Mouse (Mus musculus): Measurements from ENCODE around the gene Ttc16. TPM values are rescaled to one million over a fixed set of nuclear protein-coding genes. Genes with fewer than 3 reads are reported as not detected.

Ttc16 gene
- polyA plus RNA-seq, 1 experiment = 1.6 TPM

- no peak for TF ChIP-seq CTCF (IDR thresholded peaks at IDR 0.05; ENCODE audit: borderline replicate concordance, extremely low read depth, insufficient read depth, insufficient read length)
- DNase-seq (ENCODE audit: low read depth) = no peak
Observed at GRCm38 (mm10) chr2:32758503-32758902, 16.9 kb downstream of the Ttc16 start.

GRCm38 (mm10) chr2:32757056-32757845, 18.2 kb downstream of the Ttc16 start, which contains the start of gene Tor2a:
Tor2a (plus strand) TSS chr2:32757234.
- DNase-seq (ENCODE audit: low read depth) = peak; percentile 99
- TF ChIP-seq CTCF (IDR thresholded peaks at IDR 0.05; ENCODE audit: borderline replicate concordance, extremely low read depth, insufficient read depth, insufficient read length) = peak; percentile 96
- peak; percentile 66 for TF ChIP-seq POLR2A (IDR thresholded peaks at IDR 0.05; ENCODE audit: borderline replicate concordance, extremely low read depth, insufficient read depth, insufficient read length, poor library complexity, severe bottlenecking)

GRCm38 (mm10) chr2:32756674-32757055, 18.8 kb downstream of the Ttc16 start:
- TF ChIP-seq POLR2A (IDR thresholded peaks at IDR 0.05; ENCODE audit: borderline replicate concordance, extremely low read depth, insufficient read depth, insufficient read length, poor library complexity, severe bottlenecking) = no peak
- TF ChIP-seq CTCF (IDR thresholded peaks at IDR 0.05; ENCODE audit: borderline replicate concordance, extremely low read depth, insufficient read depth, insufficient read length) = no peak

GRCm38 (mm10) chr2:32752181-32752580, 23.3 kb downstream of the Ttc16 start:
- peak; percentile 10 for DNase-seq (ENCODE audit: low read depth)
- no peak for TF ChIP-seq POLR2A (IDR thresholded peaks at IDR 0.05; ENCODE audit: borderline replicate concordance, extremely low read depth, insufficient read depth, insufficient read length, poor library complexity, severe bottlenecking)
- TF ChIP-seq CTCF (IDR thresholded peaks at IDR 0.05; ENCODE audit: borderline replicate concordance, extremely low read depth, insufficient read depth, insufficient read length) = no peak

More at GRCm38 (mm10) chr2:32756674-32757055, 18.8 kb downstream of the Ttc16 start:
- DNase-seq (ENCODE audit: low read depth) = no peak

- no peak for DNase-seq (ENCODE audit: low read depth)
- TF ChIP-seq POLR2A (IDR thresholded peaks at IDR 0.05; ENCODE audit: borderline replicate concordance, extremely low read depth, insufficient read depth, insufficient read length, poor library complexity, severe bottlenecking) (no peak), CTCF (IDR thresholded peaks at IDR 0.05; ENCODE audit: borderline replicate concordance, extremely low read depth, insufficient read depth, insufficient read length) (no peak)
Observed at GRCm38 (mm10) chr2:32751665-32752033, 23.8 kb downstream of the Ttc16 start.

GRCm38 (mm10) chr2:32750887-32751664, 24.4 kb downstream of the Ttc16 start:
- TF ChIP-seq CTCF (IDR thresholded peaks at IDR 0.05; ENCODE audit: borderline replicate concordance, extremely low read depth, insufficient read depth, insufficient read length) = no peak
- TF ChIP-seq POLR2A (IDR thresholded peaks at IDR 0.05; ENCODE audit: borderline replicate concordance, extremely low read depth, insufficient read depth, insufficient read length, poor library complexity, severe bottlenecking) = no peak

GRCm38 (mm10) chr2:32750199-32750598, 25.2 kb downstream of the Ttc16 start:
- no peak for DNase-seq (ENCODE audit: low read depth)
- TF ChIP-seq CTCF (IDR thresholded peaks at IDR 0.05; ENCODE audit: borderline replicate concordance, extremely low read depth, insufficient read depth, insufficient read length) (no peak), POLR2A (IDR thresholded peaks at IDR 0.05; ENCODE audit: borderline replicate concordance, extremely low read depth, insufficient read depth, insufficient read length, poor library complexity, severe bottlenecking) (no peak)

More at GRCm38 (mm10) chr2:32750887-32751664, 24.4 kb downstream of the Ttc16 start:
- peak; percentile 85 for DNase-seq (ENCODE audit: low read depth)

- TF ChIP-seq POLR2A (IDR thresholded peaks at IDR 0.05; ENCODE audit: borderline replicate concordance, extremely low read depth, insufficient read depth, insufficient read length, poor library complexity, severe bottlenecking) (no peak), CTCF (IDR thresholded peaks at IDR 0.05; ENCODE audit: borderline replicate concordance, extremely low read depth, insufficient read depth, insufficient read length) (no peak)
- no peak for DNase-seq (ENCODE audit: low read depth)
Observed at GRCm38 (mm10) chr2:32749082-32749481, 26.4 kb downstream of the Ttc16 start.

- TF ChIP-seq POLR2A (IDR thresholded peaks at IDR 0.05; ENCODE audit: borderline replicate concordance, extremely low read depth, insufficient read depth, insufficient read length, poor library complexity, severe bottlenecking) (no peak), CTCF (IDR thresholded peaks at IDR 0.05; ENCODE audit: borderline replicate concordance, extremely low read depth, insufficient read depth, insufficient read length) (no peak)
- DNase-seq (ENCODE audit: low read depth) = no peak
Observed at GRCm38 (mm10) chr2:32744272-32744982, 31.0 kb downstream of the Ttc16 start.

GRCm38 (mm10) chr2:32742173-32742531, 33.3 kb downstream of the Ttc16 start:
- peak; percentile 95 for DNase-seq (ENCODE audit: low read depth)
- TF ChIP-seq CTCF (IDR thresholded peaks at IDR 0.05; ENCODE audit: borderline replicate concordance, extremely low read depth, insufficient read depth, insufficient read length) (no peak), POLR2A (IDR thresholded peaks at IDR 0.05; ENCODE audit: borderline replicate concordance, extremely low read depth, insufficient read depth, insufficient read length, poor library complexity, severe bottlenecking) (peak; percentile 51; the same call in 1 of the 2 replicates)

Measured in brain, embryonic 14.5 days (tissue).